Mouse (Mus musculus) myocyte (in vitro differentiated cells): ENCODE measurements around the gene Minos1.

Experiments used
- MAX ChIP-seq: IDR thresholded peaks from one replicate; pipeline ENCODE4 v1.6.1; 2011; ENCODE audit warnings: low read depth, mild to moderate bottlenecking, control low read depth
- MYOG ChIP-seq, 3 experiments: IDR thresholded peaks; one replicate each; pipeline ENCODE4 v1.6.1; 2011; ENCODE audit warnings: control low read depth in 2 of 3, low read depth in 2 of 3, mild to moderate bottlenecking in 2 of 3; ENCODE audit not compliant: insufficient read length in 2 of 3, control insufficient read depth in 1 of 3, insufficient read depth in 1 of 3

- no peak for TF ChIP-seq MAX
- TF ChIP-seq MYOG (IDR thresholded peaks at IDR 0.05; ENCODE audit: control insufficient read depth in 1 of 3, insufficient read depth in 1 of 3, insufficient read length in 2 of 3, low read depth in 2 of 3): no peak
Observed at GRCm38 (mm10) chr4:139156538-139156937, 25.6 kb upstream of the Minos1 start.
